Mouse (Mus musculus) kidney, adult 2 months (tissue): Measurements from ENCODE around the gene Noc2l.

Experiments
- CTCF ChIP-seq: fragments of 200-500 bp; conservative IDR thresholded peaks from 2 replicates; pipeline ENCODE4 v1.5.1; 2011; ENCODE audit warnings: low read depth, mild to moderate bottlenecking, control low read depth, low read length, moderate library complexity, mixed read lengths; ENCODE audit not compliant: insufficient read depth, insufficient read length
- POLR2A ChIP-seq: fragments of 200-500 bp; IDR thresholded peaks from one replicate; pipeline ENCODE4 v1.6.1; 2011; ENCODE audit warnings: low read depth, low read length, control low read depth

DNA sequence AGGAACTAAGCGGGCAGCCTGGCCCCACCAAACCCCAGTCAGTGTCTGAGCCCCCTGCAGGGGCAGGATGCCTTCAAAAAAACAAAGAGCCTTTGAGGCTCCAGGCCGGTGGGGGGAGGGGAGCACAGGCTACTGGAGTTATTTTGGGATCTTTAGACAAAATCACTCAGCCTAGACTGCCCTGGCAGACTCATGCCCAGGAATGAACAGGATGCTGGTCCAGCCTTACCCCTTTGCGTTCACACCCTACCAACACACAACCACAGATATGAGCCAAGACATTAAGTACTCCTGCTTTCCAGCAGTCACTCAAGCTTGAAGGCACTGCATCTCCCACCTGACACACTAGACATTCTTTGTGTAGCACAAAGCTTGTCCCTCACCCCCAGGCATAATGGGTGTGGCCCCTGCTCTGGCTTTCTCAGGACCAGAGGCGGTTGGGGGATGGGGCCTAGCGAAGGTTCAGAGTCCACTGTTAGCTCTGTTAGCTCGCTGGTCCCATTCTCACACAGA, 46.9 kb upstream of the Noc2l start:
- TF ChIP-seq CTCF, result no peak
- TF ChIP-seq POLR2A, result no peak
